Mouse (Mus musculus) gastrocnemius, adult 8-10 months (tissue): ENCODE data around the gene Cd59a. TPM values are rescaled to one million over a fixed set of nuclear protein-coding genes. Genes with fewer than 3 reads are reported as not detected.
"Not testable (repeated sequence)": the region's sequence is repeated elsewhere in the genome, so short reads cannot be mapped to it uniquely, and the experiment has no call there.

Source experiments
- DNase-seq, 2 experiments: peaks; one replicate each; pipeline ENCODE4 v3.0.0; 2022; ENCODE audit warnings: low spot score in 2 of 2
- total RNA-seq, 4 experiments: library from RNA; stranded (reverse); gene quantifications; 2 replicates each; pipeline ENCODE4 v1.2.4; 2022

Gene Cd59a
- total RNA-seq, 4 experiments from 2014 or later = 13.5 to 19.4 (median 15.0) TPM

GRCm38 (mm10) chr2:104109021-104109420, 13.4 kb downstream of the Cd59a start:
- not testable (repeated sequence) for DNase-seq

GRCm38 (mm10) chr2:104109528-104109927, 13.9 kb downstream of the Cd59a start:
- DNase-seq = no peak

- no peak for DNase-seq
Observed at GRCm38 (mm10) chr2:104110031-104110430, 14.4 kb downstream of the Cd59a start.

GRCm38 (mm10) chr2:104111170-104111797, 15.7 kb downstream of the Cd59a start:
- DNase-seq = not testable (repeated sequence)

GRCm38 (mm10) chr2:104113563-104113962, 18.0 kb downstream of the Cd59a start:
- DNase-seq = not testable (repeated sequence)

- DNase-seq = no peak
Observed at GRCm38 (mm10) chr2:104114898-104115297, 19.3 kb downstream of the Cd59a start.

GRCm38 (mm10) chr2:104117173-104117572, 21.6 kb downstream of the Cd59a start:
- DNase-seq = not testable (repeated sequence)

- DNase-seq = no peak
Observed at GRCm38 (mm10) chr2:104119097-104119496, 23.5 kb downstream of the Cd59a start.

- peak in 1 of 2 experiments; percentile 28 for DNase-seq
Observed at GRCm38 (mm10) chr2:104120312-104120711, 24.7 kb downstream of the Cd59a start.

- no peak for DNase-seq
Observed at GRCm38 (mm10) chr2:104121681-104122504, 26.3 kb downstream of the Cd59a start.

- peak; percentile 93 to 94 for DNase-seq
Observed at GRCm38 (mm10) chr2:104122505-104123378, 27.1 kb downstream of the Cd59a start, which contains the start of gene A930018P22Rik. TSS of gene A930018P22Rik (plus strand) at chr2:104122769.

- DNase-seq = no peak
Observed at GRCm38 (mm10) chr2:104123540-104123939, 27.9 kb downstream of the Cd59a start.

GRCm38 (mm10) chr2:104124071-104124470, 28.5 kb downstream of the Cd59a start:
- no peak for DNase-seq

GRCm38 (mm10) chr2:104128803-104129531, 33.4 kb downstream of the Cd59a start:
- no peak for DNase-seq

- DNase-seq = no peak
Observed at GRCm38 (mm10) chr2:104130165-104130564, 34.6 kb downstream of the Cd59a start.

- no peak for DNase-seq
Observed at GRCm38 (mm10) chr2:104130969-104131368, 35.4 kb downstream of the Cd59a start.

GRCm38 (mm10) chr2:104132266-104132859, 36.8 kb downstream of the Cd59a start:
- DNase-seq = no peak

GRCm38 (mm10) chr2:104133042-104133810, 37.6 kb downstream of the Cd59a start:
- DNase-seq = no peak
